Mouse (Mus musculus): ENCODE measurements at regions not wholly inside any gene's neighbourhood (a gene's known extent, or its start where the extent isn't known, plus 50 kb on each side); places are given as distances from the start of the nearest gene placed in this dataset.
A peak's percentile ranks its signal among the peaks of the same experiment; 100 is the strongest.

- H3K4me2 ChIP-seq (replicated peaks) = no peak overlapping the region
- WGBS = 72% methylated on average over 4 of the region's 4 CpGs
- no peak overlapping the region for H3K27ac ChIP-seq (replicated peaks)
- no peaks in the 10 kb centered on the region; the same call in 1 of the 2 replicates for H3K4me1 ChIP-seq
- H3K36me3 ChIP-seq = no peaks in the 10 kb centered on the region
- peaks cover 4% of the 10 kb centered on the region; the same call in 1 of the 2 replicates for H3K9me3 ChIP-seq
- ATAC-seq (ENCODE audit: low FRiP score, low read depth) = no peak
- H3K4me3 ChIP-seq = no peak overlapping the region
- peaks cover 33% of the 10 kb centered on the region for H3K27me3 ChIP-seq
- H3K9ac ChIP-seq (replicated peaks) = no peak overlapping the region
These were observed 338.2 kb upstream of the G2e3 start for GRCm38 (mm10) chr12:51009644-51010043.

DNA sequence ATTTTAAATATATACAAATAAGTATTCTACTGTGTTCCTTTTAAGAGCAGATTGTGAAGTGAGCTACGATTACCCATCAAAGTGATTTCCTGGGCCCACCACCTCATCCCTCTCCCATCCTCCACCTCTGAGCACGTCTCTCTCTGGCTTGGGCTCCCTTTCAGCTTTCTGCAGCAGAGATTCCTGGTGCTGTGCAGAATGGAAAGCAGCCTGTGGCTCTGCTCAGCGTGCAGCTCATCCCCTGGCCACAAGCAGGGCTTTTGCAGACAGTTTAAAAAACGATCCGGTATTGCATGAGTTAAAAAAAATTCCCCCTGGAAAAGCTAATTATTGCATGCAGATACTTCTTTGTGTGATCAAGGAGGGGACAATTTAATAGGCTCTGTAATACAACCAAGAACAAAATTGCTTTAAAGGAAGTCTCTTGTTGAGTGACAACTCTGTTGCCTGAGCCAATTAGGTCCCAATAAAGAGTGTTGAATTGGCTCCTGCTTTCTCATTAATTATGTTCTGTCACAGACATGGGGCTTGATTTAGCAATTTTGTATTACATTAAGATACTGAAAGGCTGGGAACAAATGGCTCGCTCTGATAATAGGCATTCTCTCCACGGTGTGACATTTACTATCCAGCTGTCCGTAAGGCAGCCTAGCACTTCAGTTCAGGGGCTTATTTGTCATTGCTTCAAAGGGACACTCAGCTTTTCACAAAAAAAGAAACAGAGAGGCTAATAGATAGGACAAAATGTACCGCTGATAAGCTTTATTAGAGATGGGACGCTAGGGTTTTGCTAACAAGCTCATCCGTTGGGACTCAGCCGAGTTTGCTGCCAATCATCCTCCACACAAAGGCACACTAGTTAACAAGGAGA, 345.9 kb upstream of the G2e3 start:
- peaks cover 44% of the 10 kb centered on the region for H3K4me1 ChIP-seq
- WGBS = 8% methylated on average over 12 of the region's 12 CpGs
- peak overlapping the region; percentile 73 for H3K27ac ChIP-seq (replicated peaks)
- no peaks in the 10 kb centered on the region for H3K36me3 ChIP-seq
- peaks cover 63% of the 10 kb centered on the region for H3K27me3 ChIP-seq
- no peak overlapping the region for H3K9ac ChIP-seq (replicated peaks)
- no peaks in the 10 kb centered on the region for H3K9me3 ChIP-seq
- H3K4me3 ChIP-seq = no peak overlapping the region; the same call in 1 of the 2 replicates
- peak overlapping the region; percentile 32 for H3K4me2 ChIP-seq (replicated peaks)
- ATAC-seq (ENCODE audit: low FRiP score, low read depth) = peak; percentile 91

DNA sequence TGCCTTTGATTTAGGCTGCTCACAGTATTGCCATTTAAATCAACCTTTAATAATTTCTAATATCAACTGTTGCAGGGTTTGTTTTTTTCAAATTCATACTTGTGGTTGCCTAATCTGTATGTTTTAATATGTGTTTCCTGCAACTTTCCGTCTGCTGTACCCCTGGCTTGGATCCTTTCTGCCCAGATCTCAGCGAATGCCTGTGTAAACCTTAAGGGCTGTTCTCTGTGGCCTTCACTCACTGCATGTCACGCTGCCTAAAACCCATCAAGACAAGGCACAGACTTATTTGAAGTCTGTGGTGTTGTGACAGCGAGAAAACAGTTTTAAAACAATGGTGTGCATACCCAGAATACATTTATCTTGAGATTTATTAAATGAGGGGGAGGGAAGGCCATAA, 346.8 kb upstream of the G2e3 start:
- Histone ChIP-seq H3K27me3 (peaks cover 59% of the 10 kb centered on the region), H3K27ac (replicated peaks) (peak overlapping the region; percentile 73), H3K9me3 (no peaks in the 10 kb centered on the region), H3K4me3 (no peak overlapping the region), H3K4me2 (replicated peaks) (no peak overlapping the region), H3K4me1 (peaks cover 44% of the 10 kb centered on the region), H3K9ac (replicated peaks) (no peak overlapping the region), H3K36me3 (no peaks in the 10 kb centered on the region)
- no peak for ATAC-seq (ENCODE audit: low FRiP score, low read depth)
- WGBS = 50% methylated on average over 4 of the region's 4 CpGs

GRCm38 (mm10) chr12:51000281-51001075, 347.4 kb upstream of the G2e3 start:
- no peak overlapping the region for H3K4me2 ChIP-seq (replicated peaks)
- ATAC-seq (ENCODE audit: low FRiP score, low read depth) = no peak
- H3K4me1 ChIP-seq = peaks cover 44% of the 10 kb centered on the region
- no peak overlapping the region for H3K9ac ChIP-seq (replicated peaks)
- 64% methylated on average over 18 of the region's 18 CpGs for WGBS
- peak overlapping the region; percentile 73; the same call in 1 of the 2 replicates for H3K27ac ChIP-seq (replicated peaks)
- no peaks in the 10 kb centered on the region for H3K36me3 ChIP-seq
- H3K27me3 ChIP-seq = peaks cover 53% of the 10 kb centered on the region
- no peaks in the 10 kb centered on the region for H3K9me3 ChIP-seq
- H3K4me3 ChIP-seq = no peak overlapping the region

DNA sequence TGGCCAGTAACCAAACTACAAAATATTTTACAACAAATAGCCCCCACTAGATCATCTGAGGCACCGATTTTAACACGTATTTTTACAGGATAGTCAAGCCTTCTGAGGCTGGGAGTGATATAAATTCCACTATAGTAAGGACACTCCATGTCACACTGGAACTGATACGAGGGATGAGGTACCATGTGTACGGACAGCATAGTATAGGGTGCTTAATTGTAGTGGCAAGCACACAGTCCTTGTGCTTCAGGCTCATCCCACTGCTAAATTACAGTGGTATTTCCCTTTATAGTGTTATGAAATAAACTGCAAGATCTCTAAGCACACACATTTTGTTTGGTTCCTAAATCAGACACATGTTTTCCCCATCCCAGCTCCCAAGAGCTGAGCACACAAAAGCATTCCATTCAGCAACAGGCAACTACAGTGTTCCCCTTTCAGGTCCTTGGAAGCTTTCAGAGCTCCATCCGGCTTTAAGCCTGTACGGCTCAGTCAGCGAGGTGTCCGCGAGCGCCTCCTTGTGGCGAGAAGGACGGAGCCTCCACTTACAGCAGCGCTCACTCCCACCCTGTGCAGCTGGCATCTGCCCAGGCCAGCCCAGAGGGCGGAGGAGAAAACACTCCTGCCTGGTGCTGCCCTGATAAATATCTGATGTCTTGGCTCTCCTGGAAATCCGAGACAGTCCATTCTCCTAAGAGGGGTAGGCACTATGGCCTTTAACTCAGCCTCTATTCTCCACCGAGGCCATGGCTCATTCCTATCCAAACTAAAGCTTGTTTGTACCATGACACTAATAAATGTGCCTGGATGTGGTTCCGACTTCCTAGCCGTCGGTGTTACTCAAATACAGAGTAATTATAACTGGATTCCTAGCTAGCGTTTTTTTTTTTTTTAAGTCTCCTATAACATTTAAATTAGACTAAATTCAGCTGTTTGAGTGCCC, 348.3 kb upstream of the G2e3 start:
- Histone ChIP-seq H3K4me2 (replicated peaks) (no peak overlapping the region), H3K9ac (replicated peaks) (no peak overlapping the region), H3K27me3 (peaks cover 47% of the 10 kb centered on the region), H3K27ac (replicated peaks) (no peak overlapping the region), H3K36me3 (no peaks in the 10 kb centered on the region), H3K4me1 (peaks cover 44% of the 10 kb centered on the region), H3K4me3 (no peak overlapping the region), H3K9me3 (no peaks in the 10 kb centered on the region)
- WGBS = 36% methylated on average over 20 of the region's 20 CpGs
- peak; percentile 81 for ATAC-seq (ENCODE audit: low FRiP score, low read depth)

- Histone ChIP-seq H3K36me3 (no peaks in the 10 kb centered on the region), H3K4me2 (replicated peaks) (no peak overlapping the region), H3K27ac (replicated peaks) (no peak overlapping the region), H3K4me1 (peaks cover 29% of the 10 kb centered on the region), H3K9ac (replicated peaks) (no peak overlapping the region), H3K27me3 (peaks cover 29% of the 10 kb centered on the region), H3K9me3 (no peaks in the 10 kb centered on the region), H3K4me3 (no peak overlapping the region)
- WGBS = 96% methylated on average over 1 of the region's 1 CpGs
- no peak for ATAC-seq (ENCODE audit: low FRiP score, low read depth)
These were observed 346.8 kb upstream of the Prkd1 start for GRCm38 (mm10) chr12:50995664-50996063.

DNA sequence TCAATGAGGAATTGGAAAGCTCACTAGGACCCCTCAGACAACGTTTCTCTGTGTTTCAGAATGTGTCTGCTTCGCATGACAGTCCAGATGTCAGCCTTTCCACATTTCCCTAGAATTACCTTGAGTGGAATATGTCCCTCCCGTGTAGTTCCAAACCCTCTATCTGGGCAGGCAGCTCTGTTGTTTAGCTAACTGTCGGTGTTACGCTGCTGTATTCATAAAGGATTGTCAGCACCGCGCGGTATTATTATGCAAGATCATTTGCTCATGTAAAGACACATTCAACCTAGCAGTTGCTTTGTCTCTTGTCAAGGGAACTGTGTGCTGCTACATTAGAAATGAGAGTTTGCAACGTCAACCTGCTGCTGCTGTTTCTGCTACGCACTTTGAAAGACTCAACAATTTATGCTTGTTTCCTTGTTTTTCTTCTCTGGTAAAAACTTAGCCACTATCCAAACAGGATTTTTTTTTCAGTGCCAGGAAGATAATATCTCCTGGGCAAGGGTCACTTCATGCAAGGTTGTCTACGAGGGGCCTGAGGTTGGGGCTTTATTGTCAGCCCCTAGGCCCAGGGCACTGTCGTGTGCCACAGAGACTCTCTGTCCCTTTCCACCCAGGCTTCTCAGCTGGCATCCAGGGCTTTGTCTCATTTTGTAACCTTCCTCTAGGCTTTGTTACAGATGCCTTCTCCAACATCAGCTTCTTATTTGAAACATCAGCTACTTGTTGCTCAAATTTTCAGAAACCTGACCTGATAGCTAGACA, 340.8 kb upstream of the Prkd1 start:
- 54% methylated on average over 12 of the region's 12 CpGs for WGBS
- ATAC-seq (ENCODE audit: low FRiP score, low read depth) = no peak
- Histone ChIP-seq H3K9me3 (no peaks in the 10 kb centered on the region), H3K27me3 (peaks cover 13% of the 10 kb centered on the region), H3K4me3 (no peak overlapping the region), H3K27ac (replicated peaks) (no peak overlapping the region), H3K4me2 (replicated peaks) (no peak overlapping the region), H3K36me3 (no peaks in the 10 kb centered on the region), H3K9ac (replicated peaks) (no peak overlapping the region), H3K4me1 (peaks cover 4% of the 10 kb centered on the region; the same call in 1 of the 2 replicates)

DNA sequence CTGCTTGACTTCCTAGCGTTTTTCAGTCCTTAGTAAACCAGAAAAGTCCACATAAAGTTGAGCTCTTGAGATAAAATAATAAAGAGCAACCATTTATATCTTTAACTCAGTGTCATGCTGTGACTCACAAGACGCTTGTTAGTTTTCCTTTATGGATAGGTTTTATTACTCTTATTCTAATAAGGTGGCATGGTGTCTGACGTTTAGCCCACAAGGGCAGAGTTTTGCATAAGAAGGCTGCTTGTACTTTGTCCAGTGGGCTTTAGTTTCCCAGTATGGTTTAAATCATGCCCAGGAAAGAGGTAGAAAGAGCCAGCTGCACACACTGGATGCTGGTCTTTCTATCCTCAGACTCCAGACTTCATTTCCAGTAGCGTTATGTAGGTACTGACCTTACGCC, 332.4 kb upstream of the Prkd1 start:
- H3K4me2 ChIP-seq (replicated peaks) = no peak overlapping the region
- no peak overlapping the region for H3K4me3 ChIP-seq
- ATAC-seq (ENCODE audit: low FRiP score, low read depth) = no peak
- no peak overlapping the region for H3K27ac ChIP-seq (replicated peaks)
- no peaks in the 10 kb centered on the region for H3K4me1 ChIP-seq
- no peaks in the 10 kb centered on the region; the same call in 1 of the 2 replicates for H3K27me3 ChIP-seq
- no peak overlapping the region for H3K9ac ChIP-seq (replicated peaks)
- no peaks in the 10 kb centered on the region for H3K36me3 ChIP-seq
- H3K9me3 ChIP-seq = no peaks in the 10 kb centered on the region
- 86% methylated on average over 5 of the region's 5 CpGs for WGBS

GRCm38 (mm10) chr12:50980800-50981199, 331.9 kb upstream of the Prkd1 start:
- Histone ChIP-seq H3K27me3 (no peaks in the 10 kb centered on the region; the same call in 1 of the 2 replicates), H3K27ac (replicated peaks) (no peak overlapping the region), H3K4me2 (replicated peaks) (no peak overlapping the region), H3K4me3 (no peak overlapping the region), H3K36me3 (no peaks in the 10 kb centered on the region), H3K9ac (replicated peaks) (no peak overlapping the region), H3K9me3 (no peaks in the 10 kb centered on the region), H3K4me1 (no peaks in the 10 kb centered on the region)
- 70% methylated on average over 4 of the region's 4 CpGs for WGBS
- no peak for ATAC-seq (ENCODE audit: low FRiP score, low read depth)

DNA sequence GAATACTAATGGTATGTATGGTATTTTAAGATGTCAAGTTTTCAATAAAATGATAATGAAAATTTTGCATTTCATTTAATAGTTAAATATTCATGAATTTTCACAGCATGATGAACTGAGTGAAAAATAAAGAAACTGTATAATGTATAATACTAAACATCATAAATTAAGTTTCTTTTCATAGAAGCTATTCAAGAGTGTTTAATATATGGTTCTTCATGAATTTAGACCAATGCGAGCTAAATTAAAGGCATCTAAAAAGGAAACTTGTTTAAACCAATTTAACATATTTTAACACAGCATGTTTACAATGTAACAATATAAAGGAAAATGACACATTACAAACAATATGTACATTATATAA, 321.8 kb upstream of the Prkd1 start:
- Histone ChIP-seq H3K27me3 (peaks cover 3% of the 10 kb centered on the region; the same call in 1 of the 2 replicates), H3K4me1 (peaks cover 12% of the 10 kb centered on the region), H3K4me2 (replicated peaks) (no peak overlapping the region), H3K9ac (replicated peaks) (no peak overlapping the region), H3K36me3 (no peaks in the 10 kb centered on the region), H3K4me3 (no peak overlapping the region), H3K27ac (replicated peaks) (no peak overlapping the region), H3K9me3 (no peaks in the 10 kb centered on the region)
- WGBS = 89% methylated on average over 1 of the region's 1 CpGs
- no peak for ATAC-seq (ENCODE audit: low FRiP score, low read depth)

Data from midbrain, embryonic 12.5 days (tissue).